Mouse (Mus musculus) limb, embryonic 14.5 days (tissue): Measurements from ENCODE around the gene Dnah7a. TPM values are rescaled to one million over a fixed set of nuclear protein-coding genes. Genes with fewer than 3 reads are reported as not detected.
A peak's percentile ranks its signal among the peaks of the same experiment; 100 is the strongest.
"Not testable (repeated sequence)": the region's sequence is repeated elsewhere in the genome, so short reads cannot be mapped to it uniquely, and the experiment has no call there.

ENCODE experiments used
- ATAC-seq: fragments of 200-750 bp; cut with Nextera tagmentation; 2 replicates; pipeline ENCODE4 v1.8.0; 2017; ENCODE audit warnings: low read depth, moderate number of reproducible peaks, moderate TSS enrichment; ENCODE audit not compliant: low FRiP score
- DNase-seq: peaks from one replicate; pipeline ENCODE4 v3.0.0-alpha.2; 2015; ENCODE audit warnings: low spot score
- H3K27ac ChIP-seq: fragments of 300-500 bp; sonication (generic); replicated peaks from 2 replicates; pipeline ENCODE4 v1.5.1; 2014; ENCODE audit warnings: low read depth, mild to moderate bottlenecking, low read length, moderate library complexity, mixed read lengths
- H3K27me3 ChIP-seq: fragments of 300-500 bp; sonication (generic); 2 replicates; pipeline ENCODE4 v1.6.1; 2014; ENCODE audit warnings: low read length, mixed read lengths; ENCODE audit not compliant: control insufficient read depth, insufficient read depth
- H3K36me3 ChIP-seq: fragments of 300-500 bp; sonication (generic); 2 replicates; pipeline ENCODE4 v1.6.1; 2014; ENCODE audit warnings: mild to moderate bottlenecking, low read length, moderate library complexity, mixed read lengths; ENCODE audit not compliant: control insufficient read depth, insufficient read depth
- H3K4me1 ChIP-seq: fragments of 300-500 bp; sonication (generic); 2 replicates; pipeline ENCODE4 v1.6.1; 2014; ENCODE audit warnings: antibody characterized with exemption, low read length, mixed read lengths; ENCODE audit not compliant: control insufficient read depth, insufficient read depth
- H3K4me2 ChIP-seq: fragments of 300-500 bp; sonication (generic); replicated peaks from 2 replicates; pipeline ENCODE4 v1.6.1; 2014; ENCODE audit warnings: low read depth, mild to moderate bottlenecking, low read length, moderate library complexity; ENCODE audit not compliant: severe bottlenecking
- H3K4me3 ChIP-seq: fragments of 300-500 bp; sonication (generic); replicated peaks from 2 replicates; pipeline ENCODE4 v1.5.1; 2014; ENCODE audit warnings: low read length
- H3K9ac ChIP-seq: fragments of 300-500 bp; sonication (generic); 2 replicates; pipeline ENCODE4 v1.6.1; 2014; ENCODE audit warnings: mild to moderate bottlenecking, low read depth, low read length, moderate library complexity; ENCODE audit not compliant: severe bottlenecking
- H3K9me3 ChIP-seq: fragments of 300-500 bp; sonication (generic); 2 replicates; pipeline ENCODE4 v1.6.1; 2016; ENCODE audit warnings: low read length; ENCODE audit not compliant: control insufficient read depth
- POLR2A ChIP-seq: fragments of 200-500 bp; IDR thresholded peaks from 2 replicates; pipeline ENCODE4 v1.8.0; 2012; ENCODE audit warnings: inconsistent platforms, mild to moderate bottlenecking, moderate library complexity, borderline replicate concordance; ENCODE audit not compliant: insufficient read depth, insufficient read length; ENCODE audit errors: extremely low read depth
- WGBS: fragments of 180-500 bp; shearing (Covaris S2); extraction: QIAGEN DNeasy Blood & Tissue Kit; methylation state at CpG from one replicate; pipeline ENCODE4 v1.1.7; 2014; 5-methylcytosine and 5-hydroxymethylcytosine counted together
- polyA plus RNA-seq, 2 experiments: library from polyadenylated mRNA; depleted of rRNA in 1 of 2; stranded (reverse) in 1 of 2; unstranded in 1 of 2; fragments of >200 nt; fragmentation: Nextera tagmentation in 1 of 2; extraction: Ambion mirVana in 1 of 2; gene quantifications; 2 replicates each; pipeline versions ENCODE4 v1.2.1 to v1.2.3; 2012 to 2014

Gene Dnah7a
- polyA plus RNA-seq (2012; rRNA removed) (0.79 and 1.5 TPM in 2 replicates), polyA plus RNA-seq (2014; fragmentation: Nextera tagmentation; extraction: Ambion mirVana) (0.83 and 1.8 TPM in 2 replicates)

- peak; percentile 85 for ATAC-seq
- WGBS = 13% methylated on average over 42 of the region's 42 CpGs
These were observed at the start of gene Dnah7a for GRCm38 (mm10) chr1:53706431-53707361. Gene Dnah7a, minus strand, starts transcription at chr1:53706784.

DNA sequence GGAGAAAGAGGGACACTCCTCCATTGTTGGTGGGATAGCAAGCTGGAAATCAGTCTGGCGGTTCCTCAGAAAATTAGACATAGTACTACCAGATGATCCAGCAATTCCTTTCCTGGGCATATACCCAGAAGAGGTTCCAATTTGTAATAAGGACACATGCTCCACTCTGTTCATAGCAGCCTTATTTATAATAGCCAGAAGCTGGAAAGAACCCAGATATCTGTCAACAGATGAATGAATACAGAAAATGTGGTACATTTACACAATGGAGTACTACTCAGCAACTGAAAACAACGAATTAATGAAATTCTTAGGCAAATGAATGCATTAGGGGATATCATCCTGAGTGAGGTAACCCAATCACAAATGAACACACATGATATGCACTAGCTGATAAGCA, 46.9 kb upstream of the Dnah7a start:
- whole genome bisulfite sequencing = 89% methylated on average over 2 of the region's 2 CpGs

More at GRCm38 (mm10) chr1:53706431-53707361, at the start of gene Dnah7a:
- Histone ChIP-seq H3K27ac (0 out of 2 replicates have a peak within 1 kb of the TSS, but pooled peaks have one; percentile 26), H3K9ac (peak within 1 kb of the TSS; percentile 55), H3K4me1 (no peaks in the 10 kb centered on the region), H3K27me3 (no peaks in the 10 kb centered on the region), H3K4me2 (peak within 1 kb of the TSS; percentile 79), H3K4me3 (peak within 1 kb of the TSS; percentile 42), H3K36me3 (no peaks in the 10 kb centered on the region), H3K9me3 (no peaks in the 10 kb centered on the region)
- TF ChIP-seq POLR2A = no peak
- DNase-seq = peak; percentile 81

GRCm38 (mm10) chr1:53751144-53751543, 44.6 kb upstream of the Dnah7a start:
- 78% methylated on average over 1 of the region's 1 CpGs for WGBS
- Histone ChIP-seq H3K4me2 (no peak overlapping the region), H3K27ac (no peak overlapping the region), H3K4me1 (no peaks in the 10 kb centered on the region), H3K9ac (no peak overlapping the region), H3K27me3 (no peaks in the 10 kb centered on the region), H3K9me3 (no peaks in the 10 kb centered on the region), H3K4me3 (no peak overlapping the region), H3K36me3 (no peaks in the 10 kb centered on the region)
- no peak for DNase-seq
- TF ChIP-seq POLR2A = no peak
- no peak for ATAC-seq

More for the DNA sequence above, 46.9 kb upstream of the Dnah7a start:
- H3K9me3 ChIP-seq, H3K27me3 ChIP-seq, H3K4me1 ChIP-seq, H3K36me3 ChIP-seq, H3K27ac ChIP-seq, H3K4me2 ChIP-seq, H3K4me3 ChIP-seq, ATAC-seq, DNase-seq, H3K9ac ChIP-seq: not testable (repeated sequence)

DNA sequence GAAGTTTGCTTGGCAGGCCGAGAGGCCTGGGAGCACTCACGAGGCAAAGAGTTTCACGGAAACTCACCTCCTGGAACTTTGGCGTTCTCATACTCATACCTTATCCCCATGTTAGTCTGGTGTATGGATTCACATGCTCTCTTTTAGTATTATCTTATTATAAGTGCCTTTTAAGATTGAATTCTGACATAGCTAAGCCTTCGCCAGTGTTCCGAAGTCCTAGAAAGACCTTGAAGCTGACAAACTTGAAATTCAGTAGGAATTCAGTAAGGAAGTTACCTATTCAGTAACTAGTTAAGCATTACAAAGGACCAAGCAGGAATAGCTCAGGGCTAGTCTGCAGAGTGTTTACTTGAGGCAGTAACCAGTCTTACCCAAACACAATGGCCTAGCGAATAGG, 44.1 kb upstream of the Dnah7a start:
- H3K4me1 ChIP-seq, DNase-seq, H3K27me3 ChIP-seq, H3K9ac ChIP-seq, ATAC-seq, H3K27ac ChIP-seq, H3K9me3 ChIP-seq, H3K36me3 ChIP-seq, H3K4me2 ChIP-seq, H3K4me3 ChIP-seq: not testable (repeated sequence)
- WGBS = 93% methylated on average over 7 of the region's 7 CpGs

GRCm38 (mm10) chr1:53749881-53750385, 43.3 kb upstream of the Dnah7a start:
- not testable (repeated sequence) for ATAC-seq, DNase-seq, H3K4me1 ChIP-seq, H3K9me3 ChIP-seq, H3K36me3 ChIP-seq, H3K27ac ChIP-seq, H3K4me3 ChIP-seq, H3K27me3 ChIP-seq, H3K9ac ChIP-seq, H3K4me2 ChIP-seq
- WGBS = 54% methylated on average over 1 of the region's 1 CpGs
